Mouse (Mus musculus) liver, embryonic 11.5 days (tissue): Measurements from ENCODE around the gene Pls1. TPM values are rescaled to one million over a fixed set of nuclear protein-coding genes. Genes with fewer than 3 reads are reported as not detected.
A peak's percentile ranks its signal among the peaks of the same experiment; 100 is the strongest.

Experiments used
- ATAC-seq: fragments of 200-750 bp; cut with Nextera tagmentation; replicated peaks from 2 replicates; pipeline ENCODE4 v1.8.0; 2017; ENCODE audit warnings: moderate number of reproducible peaks, mild to moderate bottlenecking, moderate TSS enrichment, moderate library complexity; ENCODE audit not compliant: low FRiP score
- DNase-seq: peaks from one replicate; pipeline ENCODE4 v3.0.0-alpha.2; 2017; ENCODE audit warnings: low spot score
- H3K27ac ChIP-seq: fragments of 300-500 bp; sonication (generic); 2 replicates; pipeline ENCODE4 v1.5.1; 2014; ENCODE audit warnings: mild to moderate bottlenecking, low read depth, low read length, control low read depth
- H3K27me3 ChIP-seq: fragments of 300-500 bp; sonication (generic); replicated peaks from 2 replicates; pipeline ENCODE4 v1.6.1; 2014; ENCODE audit warnings: low read length, mixed read lengths; ENCODE audit not compliant: control insufficient read depth, insufficient read depth
- H3K36me3 ChIP-seq: fragments of 300-500 bp; sonication (generic); 2 replicates; pipeline ENCODE4 v1.6.1; 2014; ENCODE audit warnings: mild to moderate bottlenecking, low read length, moderate library complexity, mixed read lengths; ENCODE audit not compliant: control insufficient read depth, insufficient read depth
- H3K4me1 ChIP-seq: fragments of 300-500 bp; sonication (generic); replicated peaks from 2 replicates; pipeline ENCODE4 v1.6.1; 2014; ENCODE audit warnings: low read length, mixed read lengths; ENCODE audit not compliant: control insufficient read depth, insufficient read depth
- H3K4me2 ChIP-seq: fragments of 300-500 bp; sonication (generic); 2 replicates; pipeline ENCODE4 v1.6.1; 2014; ENCODE audit warnings: mild to moderate bottlenecking, control low read depth, moderate library complexity
- H3K4me3 ChIP-seq: fragments of 300-500 bp; sonication (generic); 2 replicates; pipeline ENCODE4 v1.5.1; 2014; ENCODE audit warnings: low read depth, low read length, control low read depth
- H3K9ac ChIP-seq: fragments of 300-500 bp; sonication (generic); 2 replicates; pipeline ENCODE4 v1.6.1; 2014; ENCODE audit warnings: low read depth, low read length, control low read depth
- H3K9me3 ChIP-seq: fragments of 300-500 bp; sonication (generic); 2 replicates; pipeline ENCODE4 v1.6.1; 2016; ENCODE audit warnings: low read length, inconsistent platforms, mixed read lengths; ENCODE audit not compliant: control insufficient read depth
- WGBS: fragments of 180-500 bp; shearing (Covaris S2); extraction: QIAGEN DNeasy Blood & Tissue Kit; methylation state at CpG from one replicate; pipeline ENCODE4 v1.1.7; 2014; 5-methylcytosine and 5-hydroxymethylcytosine counted together
- polyA plus RNA-seq: library from polyadenylated mRNA; unstranded; fragments of >200 nt; fragmentation: Nextera tagmentation; extraction: Ambion mirVana; gene quantifications from 2 replicates; pipeline ENCODE4 v1.2.1, GENCODE M21; 2014

The Pls1 gene
- polyA plus RNA-seq, 1 experiment from 2014 or later = 12.4 TPM

- Histone ChIP-seq H3K4me2 (no peak overlapping the region), H3K4me1 (no peaks in the 10 kb centered on the region; the same call in 1 of the 2 replicates), H3K27me3 (no peaks in the 10 kb centered on the region), H3K9ac (no peak overlapping the region), H3K36me3 (no peaks in the 10 kb centered on the region), H3K9me3 (no peaks in the 10 kb centered on the region), H3K4me3 (no peak overlapping the region), H3K27ac (no peak overlapping the region)
- ATAC-seq (no peak), DNase-seq (no peak)
- 76% methylated on average over 11 of the region's 11 CpGs for WGBS
Observed at GRCm38 (mm10) chr9:95851671-95852070, 6.6 kb upstream of the Pls1 start.

GRCm38 (mm10) chr9:95845711-95846110, 600 bp upstream of the Pls1 start:
- no peak for ATAC-seq
- Histone ChIP-seq H3K9me3 (no peaks in the 10 kb centered on the region), H3K27ac (no peak overlapping the region), H3K36me3 (no peaks in the 10 kb centered on the region), H3K4me2 (peak overlapping the region; percentile 84), H3K4me1 (no peaks in the 10 kb centered on the region; the same call in 1 of the 2 replicates), H3K9ac (no peak overlapping the region), H3K4me3 (no peak overlapping the region), H3K27me3 (peaks cover 28% of the 10 kb centered on the region)
- no peak for DNase-seq
- 58% methylated on average over 4 of the region's 4 CpGs for WGBS

- DNase-seq (no peak), ATAC-seq (no peak)
- no peak overlapping the region for H3K9ac ChIP-seq
- no peak overlapping the region for H3K4me3 ChIP-seq
- no peaks in the 10 kb centered on the region; the same call in 1 of the 2 replicates for H3K4me1 ChIP-seq
- no peaks in the 10 kb centered on the region for H3K36me3 ChIP-seq
- no peak overlapping the region for H3K27ac ChIP-seq
- H3K9me3 ChIP-seq = no peaks in the 10 kb centered on the region
- WGBS = 80% methylated on average over 3 of the region's 3 CpGs
- H3K4me2 ChIP-seq = no peak overlapping the region
- H3K27me3 ChIP-seq = peaks cover 12% of the 10 kb centered on the region; the same call in 1 of the 2 replicates
Observed at GRCm38 (mm10) chr9:95839424-95839823, 5.7 kb downstream of the Pls1 start.

GRCm38 (mm10) chr9:95835741-95836140, 9.4 kb downstream of the Pls1 start:
- no peak for DNase-seq
- H3K4me2 ChIP-seq = no peak overlapping the region

GRCm38 (mm10) chr9:95834799-95835198, 10.3 kb downstream of the Pls1 start:
- H3K27ac ChIP-seq = no peak overlapping the region
- no peak overlapping the region for H3K4me3 ChIP-seq
- DNase-seq (no peak), ATAC-seq (no peak)
- no peak overlapping the region for H3K4me2 ChIP-seq
- 42% methylated on average over 3 of the region's 3 CpGs for WGBS
- no peaks in the 10 kb centered on the region for H3K4me1 ChIP-seq
- no peaks in the 10 kb centered on the region for H3K36me3 ChIP-seq
- H3K9ac ChIP-seq = no peak overlapping the region
- H3K9me3 ChIP-seq = no peaks in the 10 kb centered on the region
- H3K27me3 ChIP-seq = no peaks in the 10 kb centered on the region

More at GRCm38 (mm10) chr9:95835741-95836140, 9.4 kb downstream of the Pls1 start:
- H3K27ac ChIP-seq = no peak overlapping the region
- no peak for ATAC-seq
- H3K4me1 ChIP-seq = no peaks in the 10 kb centered on the region
- no peaks in the 10 kb centered on the region for H3K36me3 ChIP-seq
- no peak overlapping the region for H3K9ac ChIP-seq
- no peaks in the 10 kb centered on the region for H3K27me3 ChIP-seq
- no peaks in the 10 kb centered on the region for H3K9me3 ChIP-seq
- whole genome bisulfite sequencing = 84% methylated on average over 10 of the region's 10 CpGs
- no peak overlapping the region for H3K4me3 ChIP-seq

- Histone ChIP-seq H3K9ac (no peak overlapping the region), H3K27me3 (no peaks in the 10 kb centered on the region), H3K4me1 (no peaks in the 10 kb centered on the region), H3K27ac (no peak overlapping the region), H3K4me3 (no peak overlapping the region), H3K4me2 (no peak overlapping the region), H3K9me3 (no peaks in the 10 kb centered on the region), H3K36me3 (no peaks in the 10 kb centered on the region)
- ATAC-seq = no peak
- DNase-seq = no peak
- WGBS = 66% methylated on average over 3 of the region's 3 CpGs
Observed at GRCm38 (mm10) chr9:95832758-95833157, 12.4 kb downstream of the Pls1 start.

GRCm38 (mm10) chr9:95827565-95827964, 17.5 kb downstream of the Pls1 start:
- no peaks in the 10 kb centered on the region for H3K4me1 ChIP-seq
- no peak for DNase-seq
- no peak overlapping the region for H3K4me2 ChIP-seq
- no peaks in the 10 kb centered on the region for H3K27me3 ChIP-seq
- no peak overlapping the region for H3K27ac ChIP-seq
- 91% methylated on average over 5 of the region's 5 CpGs for WGBS
- no peak for ATAC-seq
- H3K4me3 ChIP-seq = no peak overlapping the region
- H3K9me3 ChIP-seq = no peaks in the 10 kb centered on the region
- no peaks in the 10 kb centered on the region for H3K36me3 ChIP-seq
- no peak overlapping the region for H3K9ac ChIP-seq

GRCm38 (mm10) chr9:95822531-95822930, 22.6 kb downstream of the Pls1 start:
- no peaks in the 10 kb centered on the region for H3K4me1 ChIP-seq
- no peak overlapping the region for H3K27ac ChIP-seq
- 76% methylated on average over 7 of the region's 7 CpGs for WGBS
- ATAC-seq (no peak), DNase-seq (no peak)
- no peaks in the 10 kb centered on the region for H3K36me3 ChIP-seq
- H3K4me3 ChIP-seq = no peak overlapping the region
- H3K27me3 ChIP-seq = no peaks in the 10 kb centered on the region
- no peak overlapping the region for H3K4me2 ChIP-seq
- H3K9me3 ChIP-seq = no peaks in the 10 kb centered on the region
- H3K9ac ChIP-seq = no peak overlapping the region

GRCm38 (mm10) chr9:95815706-95816105, 29.4 kb downstream of the Pls1 start:
- no peaks in the 10 kb centered on the region for H3K4me1 ChIP-seq
- no peaks in the 10 kb centered on the region for H3K27me3 ChIP-seq
- no peak for DNase-seq
- 85% methylated on average over 4 of the region's 4 CpGs for WGBS
- H3K4me2 ChIP-seq = no peak overlapping the region
- H3K4me3 ChIP-seq = no peak overlapping the region
- no peaks in the 10 kb centered on the region for H3K36me3 ChIP-seq
- H3K9me3 ChIP-seq = no peaks in the 10 kb centered on the region
- no peak overlapping the region for H3K27ac ChIP-seq
- ATAC-seq = no peak
- no peak overlapping the region for H3K9ac ChIP-seq
